Mouse (Mus musculus) erythroblast, embryonic 14.5 days (primary cell): ENCODE results near the gene Fam129a. TPM values are rescaled to one million over a fixed set of nuclear protein-coding genes. Genes with fewer than 3 reads are reported as not detected.
"Not testable (repeated sequence)": the region's sequence is repeated elsewhere in the genome, so short reads cannot be mapped to it uniquely, and the experiment has no call there.

Experiments used
- H3K27me3 ChIP-seq: 2 replicates; pipeline ENCODE4 v1.6.1; 2012; ENCODE audit warnings: inconsistent platforms; ENCODE audit not compliant: control insufficient read depth
- H3K36me3 ChIP-seq: 2 replicates; pipeline ENCODE4 v1.6.1; 2012; ENCODE audit warnings: mild to moderate bottlenecking, inconsistent platforms; ENCODE audit not compliant: control insufficient read depth
- H3K4me1 ChIP-seq: 2 replicates; pipeline ENCODE4 v1.6.1; 2012; ENCODE audit warnings: inconsistent platforms; ENCODE audit not compliant: control insufficient read depth
- H3K4me3 ChIP-seq: replicated peaks from 2 replicates; pipeline ENCODE3; 2012; ENCODE audit warnings: moderate library complexity, mild to moderate bottlenecking, inconsistent platforms
- H3K9me3 ChIP-seq: 2 replicates; pipeline ENCODE4 v1.6.1; 2012; ENCODE audit warnings: low read length, inconsistent platforms, mixed read lengths; ENCODE audit not compliant: control insufficient read depth
- GATA1 ChIP-seq: IDR thresholded peaks from 2 replicates; pipeline ENCODE4 v1.6.1; 2012; ENCODE audit warnings: low read length, inconsistent platforms, mixed read lengths
- TAL1 ChIP-seq: IDR thresholded peaks from 3 replicates; pipeline ENCODE4 v1.6.1; 2012; ENCODE audit warnings: low read length, inconsistent platforms, mixed read lengths
- polyA plus RNA-seq: library from polyadenylated mRNA; stranded (reverse); fragments of >175 nt; gene quantifications from 2 replicates; pipeline ENCODE4 v1.2.3, GENCODE M21; 2012

The Fam129a gene
- polyA plus RNA-seq, 1 experiment, result 0.06 TPM

GRCm38 (mm10) chr1:151725590-151725989 is 154.6 kb downstream of the Fam129a start:
- no peaks in the 10 kb centered on the region for H3K9me3 ChIP-seq
- TF ChIP-seq TAL1 (no peak), GATA1 (no peak)
- no peak overlapping the region for H3K4me3 ChIP-seq
- no peaks in the 10 kb centered on the region for H3K27me3 ChIP-seq
- H3K36me3 ChIP-seq, result no peaks in the 10 kb centered on the region
- H3K4me1 ChIP-seq, result peaks cover 3% of the 10 kb centered on the region; the same call in 1 of the 2 replicates

- H3K4me3 ChIP-seq, result no peak overlapping the region
- H3K27me3 ChIP-seq, result no peaks in the 10 kb centered on the region
- no peaks in the 10 kb centered on the region for H3K9me3 ChIP-seq
- no peak for TF ChIP-seq GATA1
- TF ChIP-seq TAL1, result no peak
- peaks cover 3% of the 10 kb centered on the region; the same call in 1 of the 2 replicates for H3K4me1 ChIP-seq
- H3K36me3 ChIP-seq, result no peaks in the 10 kb centered on the region
These were observed 155.4 kb downstream of the Fam129a start for GRCm38 (mm10) chr1:151726358-151726757.

- no peaks in the 10 kb centered on the region for H3K27me3 ChIP-seq
- TF ChIP-seq TAL1, result no peak
- TF ChIP-seq GATA1, result no peak
- peaks cover 3% of the 10 kb centered on the region; the same call in 1 of the 2 replicates for H3K4me1 ChIP-seq
- H3K36me3 ChIP-seq, result no peaks in the 10 kb centered on the region
- H3K4me3 ChIP-seq, result no peak overlapping the region
- H3K9me3 ChIP-seq, result no peaks in the 10 kb centered on the region
These were observed 157.2 kb downstream of the Fam129a start for GRCm38 (mm10) chr1:151728141-151728540.

- Histone ChIP-seq H3K4me3 (no peak overlapping the region), H3K9me3 (0 out of 2 replicates have a peak, but pooled peaks cover 2% of the 10 kb centered on the region)
These were observed 166.2 kb downstream of the Fam129a start for GRCm38 (mm10) chr1:151737146-151737545.

GRCm38 (mm10) chr1:151741199-151741621 is 170.2 kb downstream of the Fam129a start:
- Histone ChIP-seq H3K4me1 (peaks cover 18% of the 10 kb centered on the region), H3K9me3 (no peaks in the 10 kb centered on the region), H3K27me3 (no peaks in the 10 kb centered on the region), H3K4me3 (no peak overlapping the region), H3K36me3 (no peaks in the 10 kb centered on the region)
- TF ChIP-seq GATA1, result no peak
- peak; percentile 40; the same call in 2 of the 3 replicates for TF ChIP-seq TAL1

More at GRCm38 (mm10) chr1:151737146-151737545, 166.2 kb downstream of the Fam129a start:
- TF ChIP-seq GATA1, result no peak
- TF ChIP-seq TAL1, result no peak
- Histone ChIP-seq H3K4me1 (peaks cover 17% of the 10 kb centered on the region), H3K27me3 (no peaks in the 10 kb centered on the region), H3K36me3 (no peaks in the 10 kb centered on the region)

GRCm38 (mm10) chr1:151749894-151750293 is 178.9 kb downstream of the Fam129a start:
- not testable (repeated sequence) for H3K36me3 ChIP-seq, H3K27me3 ChIP-seq

GRCm38 (mm10) chr1:151752946-151753345 is 182.0 kb downstream of the Fam129a start:
- Histone ChIP-seq H3K36me3 (no peaks in the 10 kb centered on the region), H3K27me3 (no peaks in the 10 kb centered on the region), H3K4me1 (peaks cover 35% of the 10 kb centered on the region), H3K9me3 (no peaks in the 10 kb centered on the region), H3K4me3 (no peak overlapping the region)
- TF ChIP-seq GATA1, result no peak
- TF ChIP-seq TAL1, result no peak

More at GRCm38 (mm10) chr1:151749894-151750293, 178.9 kb downstream of the Fam129a start:
- H3K4me3 ChIP-seq, H3K9me3 ChIP-seq: not testable (repeated sequence)
- H3K4me1 ChIP-seq, result peaks cover 16% of the 10 kb centered on the region

- TF ChIP-seq GATA1 (no peak), TAL1 (no peak)
- Histone ChIP-seq H3K9me3 (no peaks in the 10 kb centered on the region), H3K4me3 (peak overlapping the region; percentile 14), H3K27me3 (no peaks in the 10 kb centered on the region), H3K4me1 (peaks cover 39% of the 10 kb centered on the region), H3K36me3 (no peaks in the 10 kb centered on the region)
These were observed 182.5 kb downstream of the Fam129a start for GRCm38 (mm10) chr1:151753374-151753929.

GRCm38 (mm10) chr1:151754028-151754489 is 183.1 kb downstream of the Fam129a start:
- Histone ChIP-seq H3K36me3 (no peaks in the 10 kb centered on the region), H3K4me1 (peaks cover 43% of the 10 kb centered on the region), H3K4me3 (peak overlapping the region; percentile 99), H3K27me3 (no peaks in the 10 kb centered on the region), H3K9me3 (no peaks in the 10 kb centered on the region)
- TF ChIP-seq TAL1, result no peak
- no peak for TF ChIP-seq GATA1
